ENCODE assay signal across 12 mouse cellular contexts in the genomic region with DNA sequence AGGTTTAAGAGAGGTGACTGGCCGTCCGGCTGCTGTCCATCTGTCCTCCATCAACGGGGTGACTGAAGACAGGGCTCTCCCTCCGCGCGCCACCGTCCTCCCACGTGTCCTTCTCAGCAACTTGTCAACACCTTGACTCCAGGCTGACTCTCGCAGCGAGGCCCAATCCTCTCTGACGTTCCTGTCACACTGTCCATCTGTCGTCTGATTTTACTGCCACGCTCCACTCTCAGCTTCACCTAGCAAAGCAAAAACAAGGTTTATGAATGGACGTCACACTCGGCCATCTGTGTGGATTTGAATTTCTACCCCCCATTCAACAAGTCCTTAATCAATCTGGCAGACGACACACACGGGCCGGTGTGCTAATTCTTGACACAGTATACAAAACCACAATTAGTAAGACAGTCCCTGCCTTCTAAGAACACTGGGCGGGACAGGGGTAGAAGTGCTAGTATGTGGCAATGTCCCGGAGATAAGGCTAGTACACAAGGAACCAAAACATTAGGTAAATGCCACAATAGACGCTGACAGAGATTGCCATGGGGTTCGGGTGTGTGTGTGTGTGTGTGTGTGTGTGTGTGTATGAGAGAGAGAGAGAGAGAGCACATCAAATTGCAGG. TPM values are rescaled to one million over a fixed set of nuclear protein-coding genes. Genes with fewer than 3 reads are reported as not detected.
A peak's percentile ranks its signal among the peaks of the same experiment; 100 is the strongest.
DNase-seq lines count a peak whose midpoint lies in the region; ATAC-seq and TF ChIP-seq lines count a peak whose summit lies in the region.
"Had no signal": no experiment of that assay in that cellular context is flagged by ENCODE, and none has a peak within 500 bp of the region (broad histone marks: within the 10 kb centered on the region; RNA-seq: fewer than 3 reads in every experiment).

No protein-coding gene starts in this region.

- H3K79me2 ChIP-seq in heart, adult 2 months (replicated peaks; ENCODE audit: control insufficient read depth, insufficient read depth, low read length), result peaks cover 16% of the 10 kb centered on the region

- no peak for TF ChIP-seq CTCF in heart, adult 2 months (IDR thresholded peaks at IDR 0.05)

- H3K4me2 ChIP-seq in forebrain, embryonic 16.5 days (ENCODE audit: low read length), result no peak overlapping the region
- H3K4me2 ChIP-seq: hindbrain, embryonic 12.5 days had no signal

- ATAC-seq in forebrain, embryonic 16.5 days, result peak; percentile 60

- H3K4me1 ChIP-seq in heart, adult 2 months (ENCODE audit: control insufficient read depth, insufficient read depth, low read length), result peaks cover 54% of the 10 kb centered on the region
- peaks cover 45% of the 10 kb centered on the region for H3K4me1 ChIP-seq in forebrain, embryonic 16.5 days (replicated peaks; ENCODE audit: control insufficient read depth, insufficient read depth, low read length)

- H3K4me3 ChIP-seq in heart, adult 2 months, result no peak overlapping the region; the same call in 1 of the 2 replicates
- H3K4me3 ChIP-seq in forebrain, embryonic 16.5 days (replicated peaks; ENCODE audit: low read length), result no peak overlapping the region
- H3K4me3 ChIP-seq: hindbrain, embryonic 12.5 days had no signal

- no peak overlapping the region for H3K9ac ChIP-seq in heart, adult 2 months (ENCODE audit: low read depth, low read length)
- no peak overlapping the region for H3K9ac ChIP-seq in forebrain, embryonic 16.5 days (replicated peaks; ENCODE audit: low read depth, low read length)
- H3K9ac ChIP-seq: hindbrain, embryonic 12.5 days; liver, embryonic 14.5 days had no signal

- TF ChIP-seq EP300 in heart, adult 2 months (IDR thresholded peaks at IDR 0.05; ENCODE audit: insufficient read depth, low read depth, low read length), result 0 out of 2 replicates have a peak, but pooled peaks have one; percentile 37

- 44% methylated on average over 22 of the region's 22 CpGs for WGBS in heart, adult 2 months
- WGBS in forebrain, embryonic 16.5 days, result 60% methylated on average over 22 of the region's 22 CpGs

- H3K9me3 ChIP-seq in forebrain, embryonic 16.5 days (ENCODE audit: control insufficient read depth, low read length), result no peaks in the 10 kb centered on the region
- H3K9me3 ChIP-seq: hindbrain, embryonic 12.5 days had no signal

- peak in 1 of 2 experiments; percentile 63 for DNase-seq in heart, adult 2 months
- DNase-seq in heart, adult 8-10 months (ENCODE audit: low spot score), result no peak
- peak; percentile 49 for DNase-seq in brain, adult 2 months (ENCODE audit: low read depth, low spot score)
- peak; percentile 39 to 57 for DNase-seq in heart, postnatal 36 days
- no peak for DNase-seq in ovary, postnatal 10 days (ENCODE audit: low spot score)
- no peak for DNase-seq in right cerebral cortex, adult 2 months (ENCODE audit: low spot score in 2 of 2)
- DNase-seq: right cerebral cortex, postnatal 14 days; thymus, postnatal 36 days had no signal

- TF ChIP-seq POLR2A in heart, adult 2 months (IDR thresholded peaks at IDR 0.05; ENCODE audit: insufficient read depth, low read depth, low read length), result no peak

- intact Hi-C loops in heart, adult 2 months (cut with DNase I), result no loop called here
- intact Hi-C loops in heart, postnatal 36 days (cut with DNase I), result loop anchor here (2.0 kb wide), 1 partner anchor 13 kb away; no protein-coding TSS in a partner anchor

- H3K36me3 ChIP-seq in heart, adult 2 months (ENCODE audit: control insufficient read depth, insufficient read depth, low read length), result peaks cover 74% of the 10 kb centered on the region
- H3K36me3 ChIP-seq in forebrain, embryonic 16.5 days (ENCODE audit: control insufficient read depth, insufficient read depth), result 0 out of 2 replicates have a peak, but pooled peaks cover 4% of the 10 kb centered on the region

- peak overlapping the region; percentile 13; the same call in 1 of the 2 replicates for H3K27ac ChIP-seq in heart, adult 2 months
- H3K27ac ChIP-seq in forebrain, embryonic 16.5 days (ENCODE audit: low read length), result no peak overlapping the region
- H3K27ac ChIP-seq: hindbrain, embryonic 12.5 days; kidney, postnatal 0 days; liver, embryonic 14.5 days had no signal

- H3K27me3 ChIP-seq in heart, adult 2 months (ENCODE audit: control insufficient read depth, insufficient read depth, low read length), result no peaks in the 10 kb centered on the region
- H3K27me3 ChIP-seq in forebrain, embryonic 16.5 days (replicated peaks; ENCODE audit: control insufficient read depth, insufficient read depth, low read length), result no peaks in the 10 kb centered on the region
- H3K27me3 ChIP-seq: hindbrain, embryonic 12.5 days had no signal

RNA-seq across cellular contexts. Expression of a gene that starts 10.1 kb away (rescaled TPM):
- total RNA-seq in heart, adult 2 months (2021), result 100 to 1,000 TPM; 111 to 132 TPM
- 23.7 and 41.4 TPM in 2 replicates for polyA plus RNA-seq in heart, adult 2 months (2012; rRNA removed)
- 100 to 1,000 TPM; 107 to 140 (median 112) TPM for total RNA-seq in heart, adult 8-10 months (2022)
- 36.4 and 42.7 TPM in 2 replicates for polyA plus RNA-seq in forebrain, embryonic 16.5 days (2015; fragmentation: Nextera tagmentation; extraction: Ambion mirVana)
- total RNA-seq in heart, postnatal 36 days (2021), result 100 to 1,000 TPM; 102 to 142 TPM

Comparison
In these comparisons a context has a peak if more than half of its experiments do, and no peak if none do; other contexts are left out.
1. DNase-seq: peak in brain, adult 2 months (single experiment) and heart, postnatal 36 days (2 of 2); none in heart, adult 8-10 months (single experiment), ovary, postnatal 10 days (single experiment) and right cerebral cortex, adult 2 months (0 of 2).